Mouse (Mus musculus) lung, postnatal 0 days (tissue): ENCODE results near the gene Olfr447.

Experiments
- CTCF ChIP-seq: IDR thresholded peaks from 2 replicates; pipeline ENCODE4 v1.5.1; 2016; ENCODE audit warnings: antibody characterized with exemption, mild to moderate bottlenecking
- EP300 ChIP-seq: IDR thresholded peaks from 2 replicates; pipeline ENCODE4 v1.6.1; 2016; ENCODE audit warnings: antibody characterized with exemption, mild to moderate bottlenecking, control low read depth

DNA sequence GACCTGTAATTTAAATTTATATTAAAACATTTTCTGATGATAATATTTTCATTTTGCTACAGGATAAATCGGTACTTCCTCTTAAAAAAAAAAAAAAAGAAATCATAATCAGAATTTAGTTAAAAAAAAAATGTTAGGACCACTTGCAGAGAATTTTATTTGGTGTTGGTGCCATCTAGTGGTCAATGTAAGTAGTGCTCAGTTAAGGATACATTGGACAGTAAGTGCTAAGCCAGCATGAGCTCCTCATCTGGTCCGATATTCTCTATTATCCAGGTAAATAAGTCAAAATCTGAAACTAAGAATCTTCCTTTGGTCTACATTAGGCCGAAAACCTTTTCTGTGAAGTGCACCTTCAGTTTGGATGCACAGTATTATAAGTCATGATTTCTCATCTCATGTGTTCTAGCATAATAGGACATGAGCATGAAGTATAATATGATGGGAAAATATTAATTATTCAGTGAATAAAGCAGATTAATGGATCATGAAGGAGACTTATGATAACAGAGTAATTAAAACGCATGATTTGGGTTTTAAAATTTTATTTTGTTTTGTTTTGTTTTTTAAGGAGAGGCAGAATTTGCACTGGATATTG, 48.4 kb upstream of the Olfr447 start:
- TF ChIP-seq CTCF (peak; percentile 75), EP300 (no peak)
